Mouse (Mus musculus): ENCODE measurements around the gene Nrf1.

DNA sequence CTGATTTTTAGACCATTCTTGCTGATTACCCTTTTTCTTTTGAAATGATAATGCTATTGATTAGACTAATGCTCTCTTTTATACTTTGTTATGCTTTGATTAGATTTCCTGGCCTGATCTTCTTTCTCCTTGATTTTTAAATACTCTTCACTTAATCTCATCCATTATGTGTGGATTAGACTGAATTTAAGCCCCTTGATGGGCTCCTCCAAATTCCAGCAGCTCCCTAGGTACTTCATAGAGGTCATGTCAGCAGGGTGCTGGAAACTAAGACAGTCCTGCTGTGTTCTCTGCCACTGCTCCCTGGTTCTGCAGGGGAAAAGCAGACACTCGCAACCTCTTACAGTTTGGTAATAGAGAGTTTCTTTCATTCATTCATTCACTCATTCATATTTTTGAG, 35.5 kb downstream of the Nrf1 start:
- TF ChIP-seq CTCF (IDR thresholded peaks at IDR 0.05; ENCODE audit: borderline replicate concordance, insufficient read depth, low read length) (no peak), POLR2A (IDR thresholded peaks at IDR 0.05; ENCODE audit: low read depth, low read length) (no peak)

All from embryonic fibroblast, embryonic 13.5 days (primary cell).